Mouse (Mus musculus) neutrophil, adult 5-6 weeks (primary cell): ENCODE measurements around the gene Cbr2. TPM values are rescaled to one million over a fixed set of nuclear protein-coding genes. Genes with fewer than 3 reads are reported as not detected.

Source experiments
- ATAC-seq: fragments of 151-379, 151-347 bp; 2 replicates; pipeline ENCODE4 v1.8.0; 2017; ENCODE audit warnings: mild to moderate bottlenecking, moderate TSS enrichment; ENCODE audit not compliant: insufficient number of reproducible peaks, poor library complexity, low FRiP score, severe bottlenecking; ENCODE audit errors: extremely low read depth
- total RNA-seq: library from RNA; stranded (forward); fragments of 200-1000 nt; gene quantifications from 2 replicates; pipeline ENCODE4 v1.2.3, GENCODE M21; 2017

Gene Cbr2
- total RNA-seq, 1 experiment from 2014 or later, result 0.81 TPM

- ATAC-seq, result no peak
Observed at GRCm38 (mm10) chr11:120740981-120741380, 9.1 kb upstream of the Cbr2 start.

GRCm38 (mm10) chr11:120736424-120736823, 4.5 kb upstream of the Cbr2 start:
- ATAC-seq, result no peak

GRCm38 (mm10) chr11:120733521-120733920, 1.6 kb upstream of the Cbr2 start:
- ATAC-seq, result no peak

GRCm38 (mm10) chr11:120731395-120731794, 519 bp downstream of the Cbr2 start:
- no peak for ATAC-seq

- ATAC-seq, result no peak
Observed at GRCm38 (mm10) chr11:120730331-120730870, 1.5 kb downstream of the Cbr2 start.

GRCm38 (mm10) chr11:120729432-120730050, 2.4 kb downstream of the Cbr2 start:
- ATAC-seq, result peak; percentile 30

- ATAC-seq, result no peak
Observed at GRCm38 (mm10) chr11:120728530-120729240, 3.2 kb downstream of the Cbr2 start.

GRCm38 (mm10) chr11:120727564-120727963, 4.3 kb downstream of the Cbr2 start:
- no peak for ATAC-seq

- ATAC-seq, result peak; percentile 71
Observed at GRCm38 (mm10) chr11:120727169-120727527, 4.8 kb downstream of the Cbr2 start, which contains the start of gene Dcxr. Gene Dcxr (minus strand): TSS chr11:120727281.

GRCm38 (mm10) chr11:120726243-120727168, 5.4 kb downstream of the Cbr2 start:
- no peak for ATAC-seq

GRCm38 (mm10) chr11:120723509-120723908, 8.4 kb downstream of the Cbr2 start:
- ATAC-seq, result no peak

- no peak for ATAC-seq
Observed at GRCm38 (mm10) chr11:120722761-120723382, 9.0 kb downstream of the Cbr2 start.

GRCm38 (mm10) chr11:120722067-120722630, 9.8 kb downstream of the Cbr2 start:
- no peak for ATAC-seq

- ATAC-seq, result no peak
Observed at GRCm38 (mm10) chr11:120721124-120722066, 10.5 kb downstream of the Cbr2 start, which contains the start of gene Rac3. Gene Rac3 (plus strand): TSS chr11:120721470.

GRCm38 (mm10) chr11:120720450-120720849, 11.5 kb downstream of the Cbr2 start:
- peak; percentile 83 for ATAC-seq

GRCm38 (mm10) chr11:120719841-120720376, 12.0 kb downstream of the Cbr2 start:
- no peak for ATAC-seq

GRCm38 (mm10) chr11:120719242-120719641, 12.7 kb downstream of the Cbr2 start:
- no peak for ATAC-seq
